Mouse (Mus musculus) G1E (cell line): ENCODE measurements around the gene Sbk3.

Experiments used
- CTCF ChIP-seq: IDR thresholded peaks from 2 replicates; pipeline ENCODE4 v1.5.1; 2012; ENCODE audit warnings: low read depth, low read length, inconsistent platforms, mixed read lengths
- GATA1 ChIP-seq: IDR thresholded peaks from 2 replicates; pipeline ENCODE4 v1.6.1; 2012; ENCODE audit warnings: borderline replicate concordance, low read length, inconsistent platforms, mixed read lengths
- GATA2 ChIP-seq: IDR thresholded peaks from 2 replicates; pipeline ENCODE4 v1.6.1; 2012; ENCODE audit warnings: low read depth, low read length, inconsistent platforms, borderline replicate concordance
- POLR2AphosphoS5 ChIP-seq: IDR thresholded peaks from 2 replicates; pipeline ENCODE4 v1.6.1; 2012; ENCODE audit warnings: low read depth, low read length, inconsistent platforms; ENCODE audit not compliant: insufficient replicate concordance
- TAL1 ChIP-seq: conservative IDR thresholded peaks from 2 replicates; pipeline ENCODE4 v1.6.1; 2012; ENCODE audit warnings: low read depth, low read length, inconsistent platforms, mixed read lengths

DNA sequence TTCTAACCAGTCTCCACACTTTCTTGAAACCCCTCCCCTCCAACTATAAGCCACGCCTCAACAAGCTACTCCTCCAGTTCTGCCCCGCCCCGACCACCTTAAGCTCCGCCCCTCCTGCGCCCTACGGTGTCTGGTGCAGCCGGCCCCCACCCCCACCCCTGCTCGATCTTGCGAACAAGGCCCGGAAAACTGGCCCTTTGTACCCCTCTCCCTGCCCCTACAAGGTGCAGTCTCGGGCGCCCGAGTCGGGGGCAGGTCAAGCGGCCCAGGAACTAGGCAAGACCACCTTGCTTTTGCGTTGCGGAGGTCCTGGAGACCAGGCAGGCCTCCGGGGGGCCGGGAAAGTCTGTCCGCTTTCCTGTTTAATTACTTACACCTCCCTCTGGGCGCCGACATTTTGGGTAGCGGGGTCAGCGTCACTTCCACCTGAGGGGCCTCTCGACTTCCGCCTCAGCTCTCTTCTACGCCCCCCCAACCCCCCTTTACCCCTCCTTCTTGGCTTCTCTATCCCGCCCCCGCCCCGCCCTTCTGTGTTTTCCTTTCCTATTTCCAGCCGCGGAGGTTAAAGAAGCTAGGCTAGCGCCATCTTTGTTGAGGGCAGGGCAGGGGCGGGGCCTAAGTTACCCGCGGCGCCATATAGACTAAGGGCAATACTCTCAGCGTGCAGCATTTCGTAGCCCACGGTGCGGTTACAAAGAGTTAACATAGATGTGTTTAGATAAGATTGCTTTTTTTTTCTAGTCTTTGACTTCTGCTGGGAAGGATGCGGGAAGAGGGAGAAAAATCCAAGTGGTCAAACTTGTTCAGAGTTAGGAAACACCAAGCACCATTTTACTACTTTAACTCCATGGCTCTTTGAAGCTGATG lies 43.5 kb upstream of the Sbk3 start, which contains the start of the genes Zfp524 and Fiz1:
- no peak for TF ChIP-seq CTCF
- TF ChIP-seq TAL1 = no peak
- TF ChIP-seq GATA2 = no peak
- TF ChIP-seq POLR2AphosphoS5 = no peak
- no peak for TF ChIP-seq GATA1
